Mouse (Mus musculus): Measurements from ENCODE around the gene Cox10. TPM values are rescaled to one million over a fixed set of nuclear protein-coding genes. Genes with fewer than 3 reads are reported as not detected.

Cox10 gene
- total and polyA plus RNA-seq, 3 experiments: 39.9 to 374 (median 52.2) TPM

GRCm38 (mm10) chr11:63920531-63920930 is 158.7 kb downstream of the Cox10 start:
- no peak for DNase-seq (ENCODE audit: low read depth, low spot score)
- Histone ChIP-seq H3K4me1 (ENCODE audit: control insufficient read depth in 1 of 2, insufficient read depth in 2 of 2, low read length in 2 of 2) (no peaks in the 10 kb centered on the region), H3K4me3 (ENCODE audit: control insufficient read depth in 1 of 2, insufficient read depth in 1 of 2, low read depth in 2 of 2, low read length in 2 of 2) (no peak overlapping the region), H3K36me3 (ENCODE audit: control insufficient read depth in 1 of 2, insufficient read depth in 2 of 2, low read length in 2 of 2) (no peaks in the 10 kb centered on the region), H3K27me3 (ENCODE audit: control insufficient read depth in 1 of 2, insufficient read depth in 2 of 2, low read length in 2 of 2) (no peaks in the 10 kb centered on the region; a peak in 1 of 4 replicates), H3K9me3 (replicated peaks; ENCODE audit: insufficient read depth, low read length) (no peaks in the 10 kb centered on the region), H3K9ac (ENCODE audit: control insufficient read depth, low read depth, low read length, poor library complexity, severe bottlenecking) (no peak overlapping the region), H3K27ac (ENCODE audit: control insufficient read depth, low read depth, low read length) (no peak overlapping the region), H3K79me2 (ENCODE audit: control insufficient read depth, insufficient read depth, low read length, poor library complexity) (no peaks in the 10 kb centered on the region)
- TF ChIP-seq ZNF384 (IDR thresholded peaks at IDR 0.05; ENCODE audit: low read depth, low read length) (no peak), ETS1 (IDR thresholded peaks at IDR 0.05; ENCODE audit: low read depth, low read length) (no peak), GABPA (IDR thresholded peaks at IDR 0.05; ENCODE audit: low read depth, low read length) (no peak), POLR2A (IDR thresholded peaks at IDR 0.05; ENCODE audit: control insufficient read depth in 1 of 2, insufficient read depth in 1 of 2, low read depth in 1 of 2, low read length in 2 of 2, poor library complexity in 1 of 2) (no peak), E2F4 (IDR thresholded peaks at IDR 0.05; ENCODE audit: borderline replicate concordance, low read depth, low read length) (no peak), SMC3 (IDR thresholded peaks at IDR 0.05; ENCODE audit: low read depth, low read length) (no peak), MAX (IDR thresholded peaks at IDR 0.05; ENCODE audit: low read length) (no peak), CHD2 (IDR thresholded peaks at IDR 0.05; ENCODE audit: low read length) (no peak), USF1 (IDR thresholded peaks at IDR 0.05; ENCODE audit: low read depth, low read length) (no peak), NELFE (IDR thresholded peaks at IDR 0.05; ENCODE audit: low read depth, low read length) (no peak), TCF12 (IDR thresholded peaks at IDR 0.05; ENCODE audit: low read depth, low read length) (no peak), KAT2A (conservative IDR thresholded peaks at IDR 0.05; ENCODE audit: low read depth, low read length) (no peak), ZC3H11A (IDR thresholded peaks at IDR 0.05; ENCODE audit: low read depth, low read length) (no peak), CTCF (IDR thresholded peaks at IDR 0.05 in 2 of 3, conservative IDR thresholded peaks at IDR 0.05 in 1 of 3; ENCODE audit: control insufficient read depth in 1 of 3, insufficient read depth in 1 of 3, low read depth in 2 of 3, low read length in 3 of 3, poor library complexity in 1 of 3, severe bottlenecking in 1 of 3) (no peak), USF2 (IDR thresholded peaks at IDR 0.05; ENCODE audit: borderline replicate concordance in 1 of 2, insufficient read depth in 1 of 2, low read depth in 1 of 2, low read length in 2 of 2) (no peak), BHLHE40 (IDR thresholded peaks at IDR 0.05; ENCODE audit: borderline replicate concordance, low read depth, low read length) (no peak), UBTF (IDR thresholded peaks at IDR 0.05; ENCODE audit: borderline replicate concordance, insufficient read depth, low read depth, low read length) (no peak)

DNA sequence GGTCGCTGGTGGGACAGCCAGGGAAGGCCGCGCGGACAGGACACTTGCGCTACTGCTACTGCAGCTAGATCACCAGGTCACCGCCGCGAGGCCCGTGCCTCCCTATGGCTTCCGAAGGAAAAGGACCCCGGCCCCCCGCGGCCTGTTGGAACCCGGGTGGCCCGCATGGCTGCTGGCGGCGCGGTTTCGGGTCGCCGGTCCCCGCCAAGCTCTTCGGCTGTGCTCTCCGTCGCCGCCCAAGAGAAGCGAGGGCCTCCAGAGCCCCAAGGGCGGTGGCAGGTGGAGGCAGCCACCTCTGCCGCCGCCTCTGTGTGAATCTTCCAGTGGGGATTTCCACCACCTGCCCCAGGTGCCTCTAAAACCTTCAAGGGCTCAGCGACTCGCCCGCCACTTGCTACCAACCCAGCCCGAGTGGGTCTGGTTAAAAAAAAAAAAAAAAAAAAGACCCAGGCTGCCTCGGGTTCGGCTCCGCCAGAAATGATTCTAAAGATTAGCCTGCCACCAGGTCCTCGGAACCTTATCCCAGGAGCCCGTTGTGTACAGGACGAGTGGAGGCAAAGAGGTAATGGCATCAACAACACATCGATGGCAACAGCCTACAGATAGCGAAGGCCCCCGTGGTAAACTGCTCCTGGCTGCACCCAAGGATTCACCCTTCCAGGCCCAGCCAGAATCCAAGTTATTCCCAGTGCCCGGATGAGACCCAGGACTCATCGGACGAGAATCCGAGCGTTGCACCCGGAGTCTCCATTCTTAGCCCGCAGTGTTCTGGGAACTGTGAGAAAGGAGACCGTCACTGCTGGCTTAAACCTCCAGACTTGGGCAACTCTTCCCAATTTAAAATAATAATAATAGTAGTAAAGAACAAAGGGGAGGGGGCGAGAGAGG is 159.8 kb downstream of the Cox10 start:
- Histone ChIP-seq H3K36me3 (ENCODE audit: control insufficient read depth in 1 of 2, insufficient read depth in 2 of 2, low read length in 2 of 2) (no peaks in the 10 kb centered on the region), H3K9me3 (replicated peaks; ENCODE audit: insufficient read depth, low read length) (no peaks in the 10 kb centered on the region), H3K4me3 (ENCODE audit: control insufficient read depth in 1 of 2, insufficient read depth in 1 of 2, low read depth in 2 of 2, low read length in 2 of 2) (no peak overlapping the region), H3K79me2 (ENCODE audit: control insufficient read depth, insufficient read depth, low read length, poor library complexity) (no peaks in the 10 kb centered on the region), H3K27ac (ENCODE audit: control insufficient read depth, low read depth, low read length) (no peak overlapping the region), H3K27me3 (ENCODE audit: control insufficient read depth in 1 of 2, insufficient read depth in 2 of 2, low read length in 2 of 2) (no peaks in the 10 kb centered on the region; a peak in 1 of 4 replicates), H3K4me1 (ENCODE audit: control insufficient read depth in 1 of 2, insufficient read depth in 2 of 2, low read length in 2 of 2) (no peaks in the 10 kb centered on the region), H3K9ac (ENCODE audit: control insufficient read depth, low read depth, low read length, poor library complexity, severe bottlenecking) (no peak overlapping the region)
- TF ChIP-seq JUND (IDR thresholded peaks at IDR 0.05; ENCODE audit: low read depth, low read length) (no peak), NELFE (IDR thresholded peaks at IDR 0.05; ENCODE audit: low read depth, low read length) (no peak), USF2 (IDR thresholded peaks at IDR 0.05; ENCODE audit: borderline replicate concordance in 1 of 2, insufficient read depth in 1 of 2, low read depth in 1 of 2, low read length in 2 of 2) (no peak), CTCF (IDR thresholded peaks at IDR 0.05 in 2 of 3, conservative IDR thresholded peaks at IDR 0.05 in 1 of 3; ENCODE audit: control insufficient read depth in 1 of 3, insufficient read depth in 1 of 3, low read depth in 2 of 3, low read length in 3 of 3, poor library complexity in 1 of 3, severe bottlenecking in 1 of 3) (no peak), SIN3A (IDR thresholded peaks at IDR 0.05; ENCODE audit: low read length) (no peak)
- DNase-seq (ENCODE audit: low read depth, low spot score): no peak
